Mouse (Mus musculus) layer of hippocampus, adult 18-20 months (tissue): ENCODE measurements around the gene Olfr1272. TPM values are rescaled to one million over a fixed set of nuclear protein-coding genes. Genes with fewer than 3 reads are reported as not detected.
"Not testable (repeated sequence)": the region's sequence is repeated elsewhere in the genome, so short reads cannot be mapped to it uniquely, and the experiment has no call there.

Experiments used
- DNase-seq, 2 experiments: peaks; one replicate each; pipeline ENCODE4 v3.0.0; 2022; ENCODE audit warnings: low spot score in 2 of 2
- long read RNA-seq: library from polyadenylated mRNA; stranded (forward); transcript quantifications from one replicate; pipeline ENCODE4 v2.0.0, GENCODE M21; 2021
- total RNA-seq, 2 experiments: library from RNA; stranded (reverse); gene quantifications; 2 replicates each; pipeline ENCODE4 v1.2.3; 2021

Olfr1272 gene
- not detected for total RNA-seq
- long read RNA-seq = 0 reads

GRCm38 (mm10) chr2:90292741-90293140 lies at the start of gene Olfr1272:
Gene Olfr1272 (minus strand): TSS chr2:90292841.
- no peak for DNase-seq

GRCm38 (mm10) chr2:90321900-90322299 lies 29.3 kb upstream of the Olfr1272 start, which contains the start of gene Gm13769:
Gene Gm13769 (plus strand): TSS chr2:90322200.
- not testable (repeated sequence) for DNase-seq

DNA sequence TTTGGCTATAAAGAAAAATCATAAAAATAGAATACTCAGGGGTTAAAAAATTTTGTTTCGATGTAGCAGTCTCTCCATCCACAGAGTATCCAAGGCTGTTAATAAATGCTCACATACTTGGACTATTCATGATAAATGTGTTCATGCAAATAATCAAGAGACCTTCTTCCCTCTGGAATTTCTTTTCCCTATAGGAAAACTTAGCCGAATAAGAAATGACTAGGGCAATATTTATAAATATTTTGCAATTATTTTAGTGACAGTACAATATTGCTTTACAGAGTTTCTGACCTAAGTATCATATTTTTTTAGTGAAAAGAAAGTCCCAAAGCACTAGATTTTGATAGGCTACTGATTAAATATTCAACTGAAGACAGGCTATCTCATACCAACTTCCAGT lies 21.7 kb downstream of the Olfr1272 start, which contains the start of gene Olfr1271:
Olfr1271 (minus strand) TSS at position 101 of the 400 bp plus-strand sequence.
- no peak for DNase-seq

DNA sequence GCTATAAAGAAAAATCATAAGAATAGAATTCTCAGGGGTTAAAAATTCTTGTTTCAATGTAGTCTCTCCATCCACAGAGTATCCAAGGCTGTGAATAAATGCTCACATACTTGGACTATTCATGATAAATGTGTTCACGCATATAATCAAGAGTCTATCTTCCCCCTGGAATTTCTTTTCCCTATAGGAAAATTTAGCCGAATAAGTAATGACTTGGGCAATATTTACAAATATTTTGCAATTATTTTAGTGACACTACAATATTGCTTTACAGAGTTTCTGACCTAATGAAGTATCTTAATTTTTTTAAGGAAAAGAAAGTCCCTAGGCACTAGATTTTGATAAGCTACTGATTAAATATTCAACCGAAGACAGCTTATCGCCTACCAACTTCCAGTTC lies 35.1 kb downstream of the Olfr1272 start, which contains the start of gene Olfr142:
Olfr142 (minus strand) TSS at position 101 of the 400 bp plus-strand sequence.
- no peak for DNase-seq

Other genes with a start within 250 kb of the Olfr1272 start
- gene Olfr140, start 229.2 kb downstream of the Olfr1272 start, total RNA-seq = not detected
- gene Olfr1269, start 171.4 kb downstream of the Olfr1272 start, total RNA-seq = not detected
- not detected for gene Olfr32, start 150.5 kb downstream of the Olfr1272 start, total RNA-seq
- not detected for gene Olfr1270, start 139.8 kb downstream of the Olfr1272 start, total RNA-seq
- not detected for gene Olfr1506, start 68.3 kb downstream of the Olfr1272 start, total RNA-seq
- gene Olfr142, start 35.2 kb downstream of the Olfr1272 start, total RNA-seq = not detected
- gene Olfr1271, start 21.8 kb downstream of the Olfr1272 start, total RNA-seq = not detected
- not detected for gene Gm13769, start 29.4 kb upstream of the Olfr1272 start, total RNA-seq
- not detected for gene Olfr1274-ps, start 105.8 kb upstream of the Olfr1272 start, total RNA-seq